Mouse (Mus musculus): Measurements from ENCODE around the gene H2afb3. TPM values are rescaled to one million over a fixed set of nuclear protein-coding genes. Genes with fewer than 3 reads are reported as not detected.
A peak's percentile ranks its signal among the peaks of the same experiment; 100 is the strongest.
"Not testable (repeated sequence)": the region's sequence is repeated elsewhere in the genome, so short reads cannot be mapped to it uniquely, and the experiment has no call there.

Gene H2afb3
- not detected in 2 replicates for polyA plus RNA-seq (2016; fragmentation: Nextera tagmentation; extraction: Ambion mirVana)

DNA sequence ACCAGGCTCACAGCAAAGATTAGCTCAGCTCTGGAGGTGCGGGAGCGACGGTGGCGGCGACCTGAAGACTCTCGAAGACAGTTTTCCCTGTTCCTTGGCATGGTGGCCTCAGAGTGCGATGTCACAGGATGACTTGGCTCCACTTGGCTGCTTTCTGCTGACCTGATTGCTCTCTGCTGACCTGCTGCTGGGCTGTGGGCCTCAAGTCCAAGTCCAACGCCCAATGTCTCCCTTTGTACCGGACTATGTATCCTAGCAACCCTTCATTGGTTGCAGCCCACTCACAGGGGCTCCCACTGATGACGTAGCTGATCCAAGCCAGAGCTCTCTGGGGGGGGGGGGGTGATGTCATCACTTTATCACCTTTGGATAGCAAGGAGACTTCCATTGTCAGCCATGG, at the start of gene H2afb3:
H2afb3 (minus strand) TSS at position 101 of the 400 bp plus-strand sequence.
- H3K4me1 ChIP-seq; H3K27me3 ChIP-seq (replicated peaks; ENCODE audit: low read depth, poor library complexity, severe bottlenecking); H3K36me3 ChIP-seq (replicated peaks); H3K9me3 ChIP-seq; DNase-seq (ENCODE audit: low spot score); H3K4me3 ChIP-seq; H3K27ac ChIP-seq (replicated peaks): not testable (repeated sequence)
- 93% methylated on average over 10 of the region's 10 CpGs for WGBS

DNA sequence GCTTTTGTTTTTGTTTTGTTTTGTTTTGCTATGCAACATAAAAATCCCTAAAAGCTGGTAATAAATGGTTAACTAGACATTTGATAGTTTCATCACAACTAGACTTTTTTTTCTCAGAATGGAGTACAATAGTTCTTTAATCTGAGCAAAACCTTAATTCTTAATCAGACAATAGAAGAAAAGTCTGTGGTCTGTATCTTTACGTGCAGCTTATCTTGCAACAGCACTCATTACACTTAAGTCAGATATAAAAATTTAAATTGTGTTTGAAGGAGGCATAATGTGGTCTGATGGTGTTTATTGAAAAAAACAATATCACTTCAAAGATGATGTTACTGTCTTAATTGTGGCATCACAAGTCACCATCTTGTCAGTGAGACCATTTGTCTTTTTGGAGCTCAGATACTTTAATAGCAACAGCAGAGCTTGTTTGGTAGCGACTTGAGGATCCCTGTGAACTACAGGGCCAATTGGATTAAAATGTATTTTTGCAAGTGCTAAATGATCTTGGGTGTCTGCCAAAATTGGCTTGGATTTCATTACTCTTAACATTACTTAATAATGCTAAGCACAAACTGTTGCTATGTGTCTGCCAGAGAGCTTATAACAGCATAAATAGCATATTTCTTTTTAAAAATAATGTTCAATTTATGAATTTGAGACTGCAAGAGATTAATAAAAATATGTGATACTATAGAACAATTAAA, 11.3 kb downstream of the H2afb3 start:
- no peaks in the 10 kb centered on the region for H3K36me3 ChIP-seq (replicated peaks)
- 80% methylated on average over 2 of the region's 2 CpGs for WGBS
- no peaks in the 10 kb centered on the region for H3K27me3 ChIP-seq (replicated peaks; ENCODE audit: low read depth, poor library complexity, severe bottlenecking)
- H3K9me3 ChIP-seq, result no peaks in the 10 kb centered on the region
- H3K27ac ChIP-seq (replicated peaks), result no peak overlapping the region
- H3K4me3 ChIP-seq, result no peak overlapping the region
- H3K4me1 ChIP-seq, result no peaks in the 10 kb centered on the region
- DNase-seq (ENCODE audit: low spot score), result no peak

DNA sequence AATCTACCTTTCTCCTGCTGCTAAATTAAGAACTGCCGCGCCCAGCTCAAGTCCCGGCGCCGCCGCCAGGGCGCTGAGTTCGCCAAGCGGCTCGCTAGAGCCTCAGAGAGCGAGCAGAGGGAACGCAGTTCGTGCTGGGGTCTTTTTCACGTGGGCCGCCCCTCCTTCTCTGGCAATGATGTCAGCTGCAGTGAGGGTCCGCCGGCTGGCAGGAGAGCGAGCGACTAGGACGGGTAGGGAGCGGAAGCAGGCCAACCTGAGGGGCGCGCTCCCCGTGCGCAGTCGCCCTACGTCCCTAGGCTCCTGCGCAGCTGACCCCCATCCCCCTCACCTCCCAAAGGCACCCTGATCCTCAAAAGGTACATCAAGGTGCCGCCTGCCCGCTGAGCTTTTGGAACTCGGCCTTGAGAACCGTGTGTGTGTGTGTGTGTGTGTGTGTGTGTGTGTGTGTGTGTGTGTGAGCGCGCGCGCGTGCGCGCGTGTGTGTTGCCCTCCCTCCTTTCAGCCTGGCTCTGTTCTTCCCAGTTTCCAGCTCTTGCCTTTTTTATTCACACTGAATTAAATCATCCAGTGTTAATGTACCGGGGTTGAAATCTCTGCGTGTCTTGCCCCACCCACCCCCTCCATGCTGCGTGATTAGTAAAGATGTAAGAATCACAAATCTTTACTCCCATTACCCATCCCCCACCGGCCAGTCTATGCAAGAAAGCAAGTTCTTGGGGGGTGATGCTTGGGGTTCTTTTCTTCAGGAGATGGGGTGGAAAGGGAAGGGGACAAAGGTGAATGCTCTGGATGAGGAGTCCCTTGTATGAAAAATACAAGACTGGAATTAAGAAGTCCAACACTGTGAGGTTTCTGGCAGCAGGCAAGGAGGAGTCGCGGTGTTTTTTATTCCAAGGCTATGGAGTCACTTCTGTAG, 19.8 kb downstream of the H2afb3 start:
- Histone ChIP-seq H3K4me1 (0 out of 2 replicates have a peak, but pooled peaks cover 3% of the 10 kb centered on the region), H3K9me3 (no peaks in the 10 kb centered on the region), H3K4me3 (peak overlapping the region; percentile 60), H3K27me3 (replicated peaks; ENCODE audit: low read depth, poor library complexity, severe bottlenecking) (peaks cover 25% of the 10 kb centered on the region), H3K36me3 (replicated peaks) (no peaks in the 10 kb centered on the region), H3K27ac (replicated peaks) (peak overlapping the region; percentile 74)
- peak; percentile 82 for DNase-seq (ENCODE audit: low spot score)
- WGBS, result 7% methylated on average over 45 of the region's 46 CpGs

DNA sequence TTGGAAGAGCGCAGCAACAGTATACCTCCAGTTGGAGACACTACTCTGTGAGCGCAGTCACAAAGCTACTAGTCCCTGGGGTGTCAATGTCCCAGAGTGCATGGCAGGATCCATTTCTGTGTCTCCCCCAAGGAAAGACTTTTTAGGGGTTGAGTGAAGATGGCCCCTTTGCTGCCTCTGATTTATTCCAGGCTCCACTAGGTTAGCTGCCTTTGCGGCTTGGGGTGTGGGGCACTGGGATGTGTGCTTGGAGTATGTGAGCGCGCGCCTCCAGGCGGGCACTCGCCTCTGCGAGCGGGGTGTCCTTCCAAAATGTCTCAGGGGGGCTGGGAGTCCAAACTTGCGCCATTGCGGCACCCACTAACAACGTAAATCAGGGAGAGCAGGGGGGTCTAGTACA, 21.2 kb downstream of the H2afb3 start:
- Histone ChIP-seq H3K36me3 (replicated peaks) (no peaks in the 10 kb centered on the region), H3K27ac (replicated peaks) (no peak overlapping the region), H3K4me1 (0 out of 2 replicates have a peak, but pooled peaks cover 3% of the 10 kb centered on the region), H3K27me3 (replicated peaks; ENCODE audit: low read depth, poor library complexity, severe bottlenecking) (peaks cover 25% of the 10 kb centered on the region), H3K4me3 (peak overlapping the region; percentile 60), H3K9me3 (no peaks in the 10 kb centered on the region)
- peak; percentile 31 for DNase-seq (ENCODE audit: low spot score)
- WGBS, result 16% methylated on average over 13 of the region's 13 CpGs

DNA sequence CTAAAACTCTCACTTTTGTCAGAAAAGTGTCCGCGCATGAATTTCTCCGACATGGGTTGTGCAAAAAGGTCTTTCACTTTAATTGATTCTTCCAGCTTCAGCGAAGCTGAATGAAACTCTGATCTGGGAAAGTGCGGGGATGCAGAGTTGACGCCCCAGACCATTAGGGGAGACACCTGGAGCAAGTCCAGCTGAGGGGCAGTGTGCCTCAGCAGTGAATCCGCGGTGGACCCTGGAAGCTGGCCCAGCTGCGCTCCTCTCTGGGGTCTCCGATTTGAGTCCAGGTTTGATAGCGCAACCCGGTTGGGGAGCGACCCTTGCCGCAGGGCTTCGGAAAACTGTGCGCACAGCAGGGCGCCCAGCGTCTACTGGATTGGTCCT, 22.0 kb downstream of the H2afb3 start:
- WGBS, result 11% methylated on average over 18 of the region's 18 CpGs
- Histone ChIP-seq H3K36me3 (replicated peaks) (no peaks in the 10 kb centered on the region), H3K27me3 (replicated peaks; ENCODE audit: low read depth, poor library complexity, severe bottlenecking) (peaks cover 25% of the 10 kb centered on the region)

DNA sequence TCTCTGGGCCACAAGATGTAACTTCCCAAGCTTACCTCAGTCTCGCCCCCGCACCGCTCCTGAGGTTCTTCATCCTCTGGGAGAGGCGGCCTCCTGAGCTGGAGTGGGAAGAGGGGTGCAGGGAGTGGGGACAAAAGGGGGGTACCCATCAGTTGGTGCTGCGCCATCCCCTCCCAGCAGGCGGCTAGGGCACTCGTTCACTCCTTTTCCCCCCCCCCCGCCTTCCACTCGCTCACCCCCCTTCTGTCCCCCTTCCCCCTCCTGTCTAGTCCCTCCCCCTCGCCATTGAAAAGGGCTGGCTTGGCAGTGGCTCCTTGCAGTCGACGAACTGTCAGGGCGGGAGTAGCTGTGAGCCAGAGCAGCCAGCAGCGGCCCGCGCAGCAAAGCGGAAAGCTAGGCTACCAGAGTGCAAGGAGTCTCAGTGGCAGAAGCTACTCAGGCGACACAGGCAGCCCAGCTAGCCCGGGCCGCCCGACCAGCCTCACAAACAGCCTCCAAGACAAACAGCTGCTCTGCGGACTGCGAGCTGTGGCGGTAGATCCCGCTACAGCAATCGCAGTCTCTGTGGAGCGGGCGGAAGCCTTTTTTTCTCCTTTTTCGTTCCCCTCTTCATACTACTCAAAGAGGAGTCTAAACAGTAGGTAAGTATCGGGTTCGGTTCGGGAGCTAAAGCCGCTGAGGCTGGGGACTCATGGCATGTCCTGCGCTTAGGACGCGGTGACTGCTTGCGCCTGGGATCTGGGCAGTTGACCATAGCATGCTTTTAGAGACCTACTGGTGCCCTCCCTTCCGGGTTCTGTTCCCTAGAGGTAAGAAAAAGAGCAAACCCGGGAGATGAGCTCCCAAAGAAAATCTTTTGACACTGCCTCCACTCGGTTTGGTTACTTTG, 22.6 kb downstream of the H2afb3 start, which contains the start of gene Pcdh11x:
Pcdh11x (plus strand) TSS at position 249 of the 889 bp plus-strand sequence.
- Histone ChIP-seq H3K27ac (replicated peaks) (peak within 1 kb of the TSS; percentile 35; the same call in 1 of the 2 replicates), H3K9me3 (no peaks in the 10 kb centered on the region), H3K4me1 (0 out of 2 replicates have a peak, but pooled peaks cover 3% of the 10 kb centered on the region), H3K36me3 (replicated peaks) (no peaks in the 10 kb centered on the region), H3K27me3 (replicated peaks; ENCODE audit: low read depth, poor library complexity, severe bottlenecking) (peaks cover 25% of the 10 kb centered on the region), H3K4me3 (peak within 1 kb of the TSS; percentile 60)
- WGBS, result 10% methylated on average over 37 of the region's 40 CpGs
- DNase-seq (ENCODE audit: low spot score), result peak; percentile 71

More for the DNA sequence above, 22.0 kb downstream of the H2afb3 start:
- DNase-seq (ENCODE audit: low spot score), result peak; percentile 23
- 0 out of 2 replicates have a peak, but pooled peaks cover 3% of the 10 kb centered on the region for H3K4me1 ChIP-seq
- peak overlapping the region; percentile 60 for H3K4me3 ChIP-seq
- H3K27ac ChIP-seq (replicated peaks), result no peak overlapping the region
- no peaks in the 10 kb centered on the region for H3K9me3 ChIP-seq

DNA sequence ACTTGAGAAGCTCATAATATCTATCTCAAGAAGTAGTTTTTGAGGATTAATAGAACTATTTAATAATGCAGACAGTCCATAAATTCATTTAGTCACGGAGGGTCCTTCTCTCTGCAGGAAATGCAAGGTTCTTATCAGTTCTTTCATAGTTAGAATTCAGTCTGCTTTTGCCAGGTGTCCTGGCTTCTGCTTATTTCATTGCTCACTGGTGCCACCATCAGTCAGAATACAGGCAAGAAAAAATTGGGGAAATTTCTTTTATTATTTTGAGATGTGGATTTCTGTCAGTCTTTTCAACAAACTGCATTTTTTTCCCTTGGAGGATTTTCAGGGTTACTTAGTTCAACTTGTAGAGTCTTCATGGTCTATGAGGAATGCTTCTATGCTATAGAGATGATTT, 25.4 kb downstream of the H2afb3 start:
- H3K27ac ChIP-seq (replicated peaks), result no peak overlapping the region
- WGBS, result 12% methylated on average over 1 of the region's 1 CpGs
- H3K4me3 ChIP-seq, result no peak overlapping the region
- peaks cover 21% of the 10 kb centered on the region for H3K27me3 ChIP-seq (replicated peaks; ENCODE audit: low read depth, poor library complexity, severe bottlenecking)
- H3K36me3 ChIP-seq (replicated peaks), result no peaks in the 10 kb centered on the region
- DNase-seq (ENCODE audit: low spot score), result no peak
- 0 out of 2 replicates have a peak, but pooled peaks cover 3% of the 10 kb centered on the region for H3K4me1 ChIP-seq
- no peaks in the 10 kb centered on the region for H3K9me3 ChIP-seq

DNA sequence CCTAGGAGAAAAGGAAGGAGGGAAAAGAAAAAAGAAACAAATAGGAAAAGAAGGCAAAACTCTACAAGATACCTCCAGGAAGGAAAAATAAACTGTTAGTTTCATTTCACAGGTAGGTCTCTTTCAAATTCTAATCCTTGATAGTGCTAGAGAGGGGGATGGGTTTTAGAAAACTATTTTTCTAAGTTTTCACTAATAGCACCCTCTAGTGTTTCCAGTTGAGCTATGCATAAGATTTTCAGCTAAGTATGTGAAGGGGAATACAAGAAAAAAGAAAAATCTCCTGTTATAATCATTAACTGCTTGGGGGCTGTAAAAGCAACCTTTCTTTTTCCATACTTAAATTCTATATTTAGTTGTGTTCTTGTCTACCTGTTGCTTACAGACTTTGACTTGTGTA, 27.4 kb downstream of the H2afb3 start:
- no peak for DNase-seq (ENCODE audit: low spot score)
- Histone ChIP-seq H3K4me1 (0 out of 2 replicates have a peak, but pooled peaks cover 3% of the 10 kb centered on the region), H3K4me3 (no peak overlapping the region), H3K36me3 (replicated peaks) (no peaks in the 10 kb centered on the region), H3K27ac (replicated peaks) (no peak overlapping the region), H3K9me3 (no peaks in the 10 kb centered on the region), H3K27me3 (replicated peaks; ENCODE audit: low read depth, poor library complexity, severe bottlenecking) (peaks cover 9% of the 10 kb centered on the region)

Other genes with a start within 250 kb of the H2afb3 start
- gene Pcdh11x, start 22.8 kb downstream of the H2afb3 start, polyA plus RNA-seq (2016; fragmentation: Nextera tagmentation; extraction: Ambion mirVana), result 3.2 and 5.4 TPM in 2 replicates